Mouse (Mus musculus) heart, postnatal 36 days (tissue): ENCODE measurements at regions not wholly inside any gene's neighbourhood (a gene's known extent, or its start where the extent isn't known, plus 50 kb on each side); places are given as distances from the start of the nearest gene placed in this dataset.
A peak's percentile ranks its signal among the peaks of the same experiment; 100 is the strongest.

ENCODE experiments used
- DNase-seq, 2 experiments: peaks; one replicate each; pipeline ENCODE4 v3.0.0; 2021 to 2022
- intact Hi-C: fragments of 180-260 bp; cut with DNase I; formaldehyde crosslinking; loops from one replicate; pipeline ENCODE4 v1.15.1; 2025

- no peak for DNase-seq
- intact Hi-C loops, result no loop called here
These were observed 256.3 kb upstream of the Mme start for GRCm38 (mm10) chr3:62985033-62985432.

GRCm38 (mm10) chr3:62976906-62977305, 264.4 kb upstream of the Mme start:
- no peak for DNase-seq
- intact Hi-C loops, result no loop called here

- intact Hi-C loops, result no loop called here
- no peak for DNase-seq
These were observed 278.1 kb upstream of the Mme start for GRCm38 (mm10) chr3:62963244-62963643.

GRCm38 (mm10) chr3:62962608-62963007, 278.7 kb upstream of the Mme start:
- peak in 1 of 2 experiments; percentile 2 for DNase-seq
- intact Hi-C loops, result no loop called here

- intact Hi-C loops, result no loop called here
- DNase-seq, result no peak
These were observed 296.0 kb upstream of the Mme start for GRCm38 (mm10) chr3:62945356-62945755.

- intact Hi-C loops, result no loop called here
These were observed 302.7 kb upstream of the Mme start for GRCm38 (mm10) chr3:62938601-62939000.

GRCm38 (mm10) chr3:62924441-62924840, 316.9 kb upstream of the Mme start:
- intact Hi-C loops, result loop anchor here (2.0 to 5.0 kb wide), 2 partner anchors 613 to 944 kb away; no protein-coding TSS in a partner anchor
- DNase-seq, result no peak

More at GRCm38 (mm10) chr3:62938601-62939000, 302.7 kb upstream of the Mme start:
- DNase-seq, result no peak

GRCm38 (mm10) chr3:62916899-62917298, 312.0 kb upstream of the Gpr149 start:
- no peak for DNase-seq
- intact Hi-C loops, result no loop called here

- intact Hi-C loops, result no loop called here
- no peak for DNase-seq
These were observed 280.2 kb upstream of the Gpr149 start for GRCm38 (mm10) chr3:62885104-62885503.

GRCm38 (mm10) chr3:62882310-62883073, 277.6 kb upstream of the Gpr149 start:
- no peak for DNase-seq
- intact Hi-C loops, result no loop called here

- no peak for DNase-seq
- intact Hi-C loops, result no loop called here
These were observed 255.8 kb upstream of the Gpr149 start for GRCm38 (mm10) chr3:62860731-62861130.

GRCm38 (mm10) chr3:62835695-62836476, 230.9 kb upstream of the Gpr149 start:
- intact Hi-C loops, result no loop called here
- DNase-seq, result no peak

- intact Hi-C loops, result no loop called here
These were observed 219.0 kb upstream of the Gpr149 start for GRCm38 (mm10) chr3:62823892-62824291.

GRCm38 (mm10) chr3:62801044-62801443, 196.1 kb upstream of the Gpr149 start:
- intact Hi-C loops, result no loop called here
- DNase-seq, result no peak

More at GRCm38 (mm10) chr3:62823892-62824291, 219.0 kb upstream of the Gpr149 start:
- DNase-seq, result no peak

GRCm38 (mm10) chr3:62786233-62786632, 181.3 kb upstream of the Gpr149 start:
- DNase-seq, result no peak
- intact Hi-C loops, result no loop called here
